Mouse (Mus musculus): Measurements from ENCODE around the gene Hrh2. TPM values are rescaled to one million over a fixed set of nuclear protein-coding genes. Genes with fewer than 3 reads are reported as not detected.

The Hrh2 gene
- polyA plus RNA-seq, 1 experiment from 2014 or later, result 0.29 TPM

- Histone ChIP-seq H3K9ac (replicated peaks; ENCODE audit: low read depth, low read length) (no peak overlapping the region), H3K36me3 (ENCODE audit: control insufficient read depth, insufficient read depth, low read length) (no peaks in the 10 kb centered on the region), H3K4me3 (ENCODE audit: low read depth, low read length) (no peak overlapping the region), H3K27me3 (ENCODE audit: control insufficient read depth, insufficient read depth, low read length) (no peaks in the 10 kb centered on the region), H3K27ac (ENCODE audit: low read length) (no peak overlapping the region), H3K9me3 (ENCODE audit: control insufficient read depth, low read depth, low read length) (no peaks in the 10 kb centered on the region), H3K4me2 (replicated peaks; ENCODE audit: low read depth, low read length) (no peak overlapping the region), H3K4me1 (ENCODE audit: control insufficient read depth, insufficient read depth, low read length) (no peaks in the 10 kb centered on the region)
- 92% methylated on average over 6 of the region's 6 CpGs for WGBS
- no peak for ATAC-seq (ENCODE audit: insufficient number of reproducible peaks, insufficient read depth, low FRiP score, low read depth)
These were observed 21.6 kb upstream of the Hrh2 start for GRCm38 (mm10) chr13:54170288-54170687.

- Histone ChIP-seq H3K27me3 (ENCODE audit: control insufficient read depth, insufficient read depth, low read length) (no peaks in the 10 kb centered on the region), H3K36me3 (ENCODE audit: control insufficient read depth, insufficient read depth, low read length) (no peaks in the 10 kb centered on the region), H3K9ac (replicated peaks; ENCODE audit: low read depth, low read length) (no peak overlapping the region), H3K9me3 (ENCODE audit: control insufficient read depth, low read depth, low read length) (no peaks in the 10 kb centered on the region), H3K4me1 (ENCODE audit: control insufficient read depth, insufficient read depth, low read length) (no peaks in the 10 kb centered on the region), H3K4me2 (replicated peaks; ENCODE audit: low read depth, low read length) (no peak overlapping the region), H3K27ac (ENCODE audit: low read length) (no peak overlapping the region), H3K4me3 (ENCODE audit: low read depth, low read length) (no peak overlapping the region)
- no peak for ATAC-seq (ENCODE audit: insufficient number of reproducible peaks, insufficient read depth, low FRiP score, low read depth)
- WGBS, result 75% methylated on average over 10 of the region's 10 CpGs
These were observed 20.6 kb upstream of the Hrh2 start for GRCm38 (mm10) chr13:54171346-54171745.

- ATAC-seq (ENCODE audit: insufficient number of reproducible peaks, insufficient read depth, low FRiP score, low read depth), result no peak
- 52% methylated on average over 3 of the region's 3 CpGs for WGBS
- Histone ChIP-seq H3K4me3 (ENCODE audit: low read depth, low read length) (no peak overlapping the region), H3K27ac (ENCODE audit: low read length) (no peak overlapping the region), H3K9ac (replicated peaks; ENCODE audit: low read depth, low read length) (no peak overlapping the region), H3K4me1 (ENCODE audit: control insufficient read depth, insufficient read depth, low read length) (no peaks in the 10 kb centered on the region), H3K27me3 (ENCODE audit: control insufficient read depth, insufficient read depth, low read length) (no peaks in the 10 kb centered on the region), H3K36me3 (ENCODE audit: control insufficient read depth, insufficient read depth, low read length) (no peaks in the 10 kb centered on the region), H3K9me3 (ENCODE audit: control insufficient read depth, low read depth, low read length) (no peaks in the 10 kb centered on the region), H3K4me2 (replicated peaks; ENCODE audit: low read depth, low read length) (no peak overlapping the region)
These were observed 20.2 kb upstream of the Hrh2 start for GRCm38 (mm10) chr13:54171761-54172160.

GRCm38 (mm10) chr13:54173941-54174340 is 18.0 kb upstream of the Hrh2 start:
- ATAC-seq (ENCODE audit: insufficient number of reproducible peaks, insufficient read depth, low FRiP score, low read depth), result no peak
- Histone ChIP-seq H3K4me3 (ENCODE audit: low read depth, low read length) (no peak overlapping the region), H3K27me3 (ENCODE audit: control insufficient read depth, insufficient read depth, low read length) (no peaks in the 10 kb centered on the region), H3K4me2 (replicated peaks; ENCODE audit: low read depth, low read length) (no peak overlapping the region), H3K9me3 (ENCODE audit: control insufficient read depth, low read depth, low read length) (no peaks in the 10 kb centered on the region), H3K4me1 (ENCODE audit: control insufficient read depth, insufficient read depth, low read length) (no peaks in the 10 kb centered on the region), H3K27ac (ENCODE audit: low read length) (no peak overlapping the region), H3K9ac (replicated peaks; ENCODE audit: low read depth, low read length) (no peak overlapping the region), H3K36me3 (ENCODE audit: control insufficient read depth, insufficient read depth, low read length) (no peaks in the 10 kb centered on the region)
- 97% methylated on average over 2 of the region's 2 CpGs for WGBS

- 91% methylated on average over 4 of the region's 4 CpGs for WGBS
- no peak overlapping the region for H3K27ac ChIP-seq (ENCODE audit: low read length)
These were observed 17.2 kb upstream of the Hrh2 start for GRCm38 (mm10) chr13:54174703-54175102.

GRCm38 (mm10) chr13:54175426-54175825 is 16.5 kb upstream of the Hrh2 start:
- 86% methylated on average over 8 of the region's 8 CpGs for WGBS
- H3K27ac ChIP-seq (ENCODE audit: low read length), result no peak overlapping the region

More at GRCm38 (mm10) chr13:54174703-54175102, 17.2 kb upstream of the Hrh2 start:
- Histone ChIP-seq H3K9me3 (ENCODE audit: control insufficient read depth, low read depth, low read length) (no peaks in the 10 kb centered on the region), H3K4me3 (ENCODE audit: low read depth, low read length) (no peak overlapping the region), H3K9ac (replicated peaks; ENCODE audit: low read depth, low read length) (no peak overlapping the region), H3K36me3 (ENCODE audit: control insufficient read depth, insufficient read depth, low read length) (no peaks in the 10 kb centered on the region), H3K4me1 (ENCODE audit: control insufficient read depth, insufficient read depth, low read length) (no peaks in the 10 kb centered on the region), H3K27me3 (ENCODE audit: control insufficient read depth, insufficient read depth, low read length) (no peaks in the 10 kb centered on the region), H3K4me2 (replicated peaks; ENCODE audit: low read depth, low read length) (no peak overlapping the region)
- no peak for ATAC-seq (ENCODE audit: insufficient number of reproducible peaks, insufficient read depth, low FRiP score, low read depth)

GRCm38 (mm10) chr13:54176406-54177020 is 15.4 kb upstream of the Hrh2 start:
- H3K4me2 ChIP-seq (replicated peaks; ENCODE audit: low read depth, low read length), result no peak overlapping the region
- H3K9ac ChIP-seq (replicated peaks; ENCODE audit: low read depth, low read length), result no peak overlapping the region
- WGBS, result 76% methylated on average over 4 of the region's 4 CpGs
- no peaks in the 10 kb centered on the region for H3K4me1 ChIP-seq (ENCODE audit: control insufficient read depth, insufficient read depth, low read length)
- ATAC-seq (ENCODE audit: insufficient number of reproducible peaks, insufficient read depth, low FRiP score, low read depth), result no peak
- H3K27ac ChIP-seq (ENCODE audit: low read length), result no peak overlapping the region
- H3K4me3 ChIP-seq (ENCODE audit: low read depth, low read length), result no peak overlapping the region
- no peaks in the 10 kb centered on the region for H3K9me3 ChIP-seq (ENCODE audit: control insufficient read depth, low read depth, low read length)
- H3K36me3 ChIP-seq (ENCODE audit: control insufficient read depth, insufficient read depth, low read length), result no peaks in the 10 kb centered on the region
- H3K27me3 ChIP-seq (ENCODE audit: control insufficient read depth, insufficient read depth, low read length), result no peaks in the 10 kb centered on the region

More at GRCm38 (mm10) chr13:54175426-54175825, 16.5 kb upstream of the Hrh2 start:
- Histone ChIP-seq H3K9me3 (ENCODE audit: control insufficient read depth, low read depth, low read length) (no peaks in the 10 kb centered on the region), H3K4me3 (ENCODE audit: low read depth, low read length) (no peak overlapping the region), H3K9ac (replicated peaks; ENCODE audit: low read depth, low read length) (no peak overlapping the region), H3K4me1 (ENCODE audit: control insufficient read depth, insufficient read depth, low read length) (no peaks in the 10 kb centered on the region), H3K36me3 (ENCODE audit: control insufficient read depth, insufficient read depth, low read length) (no peaks in the 10 kb centered on the region), H3K4me2 (replicated peaks; ENCODE audit: low read depth, low read length) (no peak overlapping the region), H3K27me3 (ENCODE audit: control insufficient read depth, insufficient read depth, low read length) (no peaks in the 10 kb centered on the region)
- ATAC-seq (ENCODE audit: insufficient number of reproducible peaks, insufficient read depth, low FRiP score, low read depth), result no peak

- Histone ChIP-seq H3K36me3 (ENCODE audit: control insufficient read depth, insufficient read depth, low read length) (no peaks in the 10 kb centered on the region), H3K27me3 (ENCODE audit: control insufficient read depth, insufficient read depth, low read length) (no peaks in the 10 kb centered on the region), H3K4me2 (replicated peaks; ENCODE audit: low read depth, low read length) (no peak overlapping the region), H3K4me3 (ENCODE audit: low read depth, low read length) (no peak overlapping the region), H3K4me1 (ENCODE audit: control insufficient read depth, insufficient read depth, low read length) (no peaks in the 10 kb centered on the region), H3K27ac (ENCODE audit: low read length) (no peak overlapping the region), H3K9ac (replicated peaks; ENCODE audit: low read depth, low read length) (no peak overlapping the region), H3K9me3 (ENCODE audit: control insufficient read depth, low read depth, low read length) (no peaks in the 10 kb centered on the region)
- WGBS, result 91% methylated on average over 2 of the region's 2 CpGs
- no peak for ATAC-seq (ENCODE audit: insufficient number of reproducible peaks, insufficient read depth, low FRiP score, low read depth)
These were observed 14.6 kb upstream of the Hrh2 start for GRCm38 (mm10) chr13:54177346-54177745.

GRCm38 (mm10) chr13:54178647-54179046 is 13.3 kb upstream of the Hrh2 start:
- WGBS, result 47% methylated on average over 5 of the region's 5 CpGs
- Histone ChIP-seq H3K27me3 (ENCODE audit: control insufficient read depth, insufficient read depth, low read length) (no peaks in the 10 kb centered on the region), H3K36me3 (ENCODE audit: control insufficient read depth, insufficient read depth, low read length) (no peaks in the 10 kb centered on the region), H3K4me2 (replicated peaks; ENCODE audit: low read depth, low read length) (no peak overlapping the region), H3K4me3 (ENCODE audit: low read depth, low read length) (no peak overlapping the region), H3K9ac (replicated peaks; ENCODE audit: low read depth, low read length) (no peak overlapping the region), H3K9me3 (ENCODE audit: control insufficient read depth, low read depth, low read length) (no peaks in the 10 kb centered on the region), H3K27ac (ENCODE audit: low read length) (no peak overlapping the region), H3K4me1 (ENCODE audit: control insufficient read depth, insufficient read depth, low read length) (no peaks in the 10 kb centered on the region)
- ATAC-seq (ENCODE audit: insufficient number of reproducible peaks, insufficient read depth, low FRiP score, low read depth), result no peak

Data from stomach, embryonic 14.5 days (tissue).